ENCODE assay signal across 8 mouse cellular contexts in the genomic region with DNA sequence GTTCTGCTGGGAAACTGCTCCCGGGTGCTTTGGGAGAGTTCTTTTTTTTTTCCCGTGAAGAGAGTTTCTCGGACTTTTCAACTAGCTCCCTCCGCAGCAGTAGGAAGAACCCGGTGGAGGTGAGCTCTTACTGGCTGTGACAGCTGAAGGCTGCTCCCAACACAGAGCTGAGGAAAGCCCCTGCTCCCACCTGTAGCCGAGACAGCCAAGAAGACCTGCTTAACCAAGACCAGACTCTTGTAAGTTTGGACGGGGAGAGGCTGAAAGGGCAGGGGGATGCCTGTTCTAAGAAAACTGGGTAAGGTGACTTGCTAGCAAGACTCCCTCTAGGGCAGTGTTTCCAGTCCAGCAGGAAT. TPM values are rescaled to one million over a fixed set of nuclear protein-coding genes. Genes with fewer than 3 reads are reported as not detected.
DNase-seq lines count a peak whose midpoint lies in the region; ATAC-seq and TF ChIP-seq lines count a peak whose summit lies in the region.

No protein-coding gene starts in this region.

- H3K4me3 ChIP-seq in lung, embryonic 15.5 days: peak overlapping the region; percentile 34
- H3K4me3 ChIP-seq in forebrain, embryonic 13.5 days: peak overlapping the region; percentile 13; the same call in 1 of the 2 replicates
- peak overlapping the region; percentile 33; the same call in 1 of the 2 replicates for H3K4me3 ChIP-seq in liver, embryonic 11.5 days (ENCODE audit: low read depth, low read length)
- H3K4me3 ChIP-seq in stomach, embryonic 15.5 days (replicated peaks): peak overlapping the region; percentile 39
- no peak overlapping the region for H3K4me3 ChIP-seq in thymus, adult 2 months (ENCODE audit: control insufficient read depth, insufficient read depth, low read length)

- DNase-seq in lung, postnatal 36 days: no peak
- DNase-seq in liver, embryonic 11.5 days (ENCODE audit: low spot score): no peak
- DNase-seq in frontal cortex, adult 2 months (ENCODE audit: extremely low spot score in 1 of 2, low spot score in 1 of 2): no peak
- no peak for DNase-seq in thymus, adult 2 months

- no peak for TF ChIP-seq CTCF in thymus, adult 2 months (IDR thresholded peaks at IDR 0.05; ENCODE audit: borderline replicate concordance, control insufficient read depth, extremely low read depth, insufficient read depth, low read length, poor library complexity)

- WGBS in lung, embryonic 15.5 days: 2% methylated on average over 7 of the region's 7 CpGs
- WGBS in forebrain, embryonic 13.5 days: 4% methylated on average over 7 of the region's 7 CpGs
- 4% methylated on average over 7 of the region's 7 CpGs for WGBS in liver, embryonic 11.5 days
- WGBS in stomach, embryonic 15.5 days: 4% methylated on average over 7 of the region's 7 CpGs
- 13% methylated on average over 7 of the region's 7 CpGs for WGBS in thymus, adult 2 months

- H3K4me1 ChIP-seq in lung, embryonic 15.5 days: peaks cover 3% of the 10 kb centered on the region; the same call in 1 of the 2 replicates
- H3K4me1 ChIP-seq in forebrain, embryonic 13.5 days: peaks cover 5% of the 10 kb centered on the region; the same call in 1 of the 2 replicates
- H3K4me1 ChIP-seq in liver, embryonic 11.5 days (replicated peaks; ENCODE audit: control insufficient read depth, insufficient read depth, low read length): no peaks in the 10 kb centered on the region
- 0 out of 2 replicates have a peak, but pooled peaks cover 3% of the 10 kb centered on the region for H3K4me1 ChIP-seq in stomach, embryonic 15.5 days
- no peaks in the 10 kb centered on the region for H3K4me1 ChIP-seq in thymus, adult 2 months (replicated peaks; ENCODE audit: control insufficient read depth, insufficient read depth, low read length)

- no peak overlapping the region for H3K27ac ChIP-seq in lung, embryonic 15.5 days
- no peak overlapping the region for H3K27ac ChIP-seq in forebrain, embryonic 13.5 days
- no peak overlapping the region for H3K27ac ChIP-seq in liver, embryonic 11.5 days (ENCODE audit: low read depth, low read length)
- no peak overlapping the region for H3K27ac ChIP-seq in stomach, embryonic 15.5 days
- H3K27ac ChIP-seq in thymus, adult 2 months (ENCODE audit: control insufficient read depth, insufficient read depth, low read length): no peak overlapping the region

- no peaks in the 10 kb centered on the region for H3K36me3 ChIP-seq in lung, embryonic 15.5 days
- H3K36me3 ChIP-seq in forebrain, embryonic 13.5 days (ENCODE audit: poor library complexity, severe bottlenecking): no peaks in the 10 kb centered on the region
- H3K36me3 ChIP-seq in liver, embryonic 11.5 days (ENCODE audit: control insufficient read depth, insufficient read depth, low read length): no peaks in the 10 kb centered on the region
- no peaks in the 10 kb centered on the region for H3K36me3 ChIP-seq in stomach, embryonic 15.5 days
- no peaks in the 10 kb centered on the region for H3K36me3 ChIP-seq in thymus, adult 2 months (ENCODE audit: control insufficient read depth, insufficient read depth, low read length)

- ATAC-seq in lung, embryonic 15.5 days (ENCODE audit: borderline replicate concordance, extremely low read depth, low FRiP score, low TSS enrichment): no peak
- no peak for ATAC-seq in forebrain, embryonic 13.5 days
- ATAC-seq in liver, embryonic 11.5 days (replicated peaks; ENCODE audit: low FRiP score): no peak
- no peak for ATAC-seq in stomach, embryonic 15.5 days (ENCODE audit: insufficient read depth, low FRiP score, low read depth)
- no peak for ATAC-seq in megakaryocyte-erythroid progenitor cell, adult 5-6 weeks (replicated peaks; ENCODE audit: low FRiP score, low TSS enrichment, poor library complexity, severe bottlenecking)

- no peaks in the 10 kb centered on the region for H3K9me3 ChIP-seq in lung, embryonic 15.5 days
- H3K9me3 ChIP-seq in forebrain, embryonic 13.5 days (replicated peaks): no peaks in the 10 kb centered on the region
- no peaks in the 10 kb centered on the region for H3K9me3 ChIP-seq in liver, embryonic 11.5 days (ENCODE audit: control insufficient read depth, low read length)
- no peaks in the 10 kb centered on the region for H3K9me3 ChIP-seq in stomach, embryonic 15.5 days

- TF ChIP-seq POLR2A in thymus, adult 2 months (IDR thresholded peaks at IDR 0.05; ENCODE audit: control insufficient read depth, extremely low read depth, insufficient read depth, low read length, poor library complexity): no peak

- peak overlapping the region; percentile 62 for H3K4me2 ChIP-seq in lung, embryonic 15.5 days
- peak overlapping the region; percentile 48 for H3K4me2 ChIP-seq in forebrain, embryonic 13.5 days
- peak overlapping the region; percentile 59 for H3K4me2 ChIP-seq in liver, embryonic 11.5 days
- H3K4me2 ChIP-seq in stomach, embryonic 15.5 days: peak overlapping the region; percentile 56

- peak overlapping the region; percentile 22; the same call in 1 of the 2 replicates for H3K9ac ChIP-seq in lung, embryonic 15.5 days
- H3K9ac ChIP-seq in forebrain, embryonic 13.5 days: no peak overlapping the region
- H3K9ac ChIP-seq in liver, embryonic 11.5 days (ENCODE audit: low read depth, low read length): no peak overlapping the region
- H3K9ac ChIP-seq in stomach, embryonic 15.5 days: no peak overlapping the region

- no peaks in the 10 kb centered on the region; the same call in 1 of the 2 replicates for H3K27me3 ChIP-seq in lung, embryonic 15.5 days
- H3K27me3 ChIP-seq in forebrain, embryonic 13.5 days: 0 out of 2 replicates have a peak, but pooled peaks cover 4% of the 10 kb centered on the region
- H3K27me3 ChIP-seq in liver, embryonic 11.5 days (replicated peaks; ENCODE audit: control insufficient read depth, insufficient read depth, low read length): no peaks in the 10 kb centered on the region
- no peaks in the 10 kb centered on the region for H3K27me3 ChIP-seq in stomach, embryonic 15.5 days (replicated peaks)
- H3K27me3 ChIP-seq in thymus, adult 2 months (ENCODE audit: control insufficient read depth, insufficient read depth, low read length): no peaks in the 10 kb centered on the region

RNA-seq across cellular contexts. Expression of gene Wdr72, which starts 0.3 kb away (rescaled TPM):
- 0.43 and 0.49 TPM in 2 replicates for polyA plus RNA-seq in lung, embryonic 15.5 days (2015; fragmentation: Nextera tagmentation; extraction: Ambion mirVana)
- 0.14 and 0.33 TPM in 2 replicates for polyA plus RNA-seq in forebrain, embryonic 13.5 days (2015; fragmentation: Nextera tagmentation; extraction: Ambion mirVana)
- polyA plus RNA-seq in liver, embryonic 11.5 days (2014; fragmentation: Nextera tagmentation; extraction: Ambion mirVana): 0.04 TPM in 2 replicates
- 0.98 and 1.1 TPM in 2 replicates for polyA plus RNA-seq in stomach, embryonic 15.5 days (2015; fragmentation: Nextera tagmentation; extraction: Ambion mirVana)
- not detected in 2 replicates for polyA plus RNA-seq in frontal cortex, adult 2 months (2012; rRNA removed)
- 0.06 and 0.16 TPM in 2 replicates for polyA plus RNA-seq in thymus, adult 2 months (2012; rRNA removed)
- total RNA-seq in megakaryocyte-erythroid progenitor cell, adult 5-6 weeks (2014; fragmentation: Nextera tagmentation): not detected in 2 replicates
- not detected in 2 replicates for total RNA-seq in megakaryocyte-erythroid progenitor cell, adult 5-6 weeks (2017)
